Mouse (Mus musculus): ENCODE results near the gene Kif6. TPM values are rescaled to one million over a fixed set of nuclear protein-coding genes. Genes with fewer than 3 reads are reported as not detected.

Gene Kif6
- total RNA-seq, 2 experiments from 2014 or later: 1.9 to 2.1 TPM

DNA sequence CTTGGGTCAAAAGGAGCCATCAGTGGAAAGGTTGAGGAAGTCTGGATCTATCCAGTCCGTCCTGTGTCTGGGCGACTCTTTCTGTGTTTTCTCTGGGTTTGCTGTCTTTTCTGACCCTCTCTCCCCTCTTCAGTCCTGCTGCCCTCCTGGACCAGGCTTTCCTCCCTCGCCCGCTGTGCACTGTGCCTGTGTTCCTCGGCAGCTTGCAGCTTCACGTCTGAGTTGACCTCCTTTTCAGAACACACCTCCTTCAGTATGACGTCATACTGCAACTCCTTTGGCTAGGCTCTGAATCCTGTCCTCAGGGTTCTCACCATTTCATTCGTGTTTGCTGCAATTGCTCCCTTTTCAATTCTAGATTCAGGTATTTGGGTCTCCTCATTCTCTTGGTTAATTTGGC, 18.1 kb downstream of the Kif6 start:
- TF ChIP-seq CTCF (IDR thresholded peaks at IDR 0.05): no peak
- intact Hi-C loops (cut with DNase I): no loop called here
- no peak overlapping the region for H3K27ac ChIP-seq
- no peak for DNase-seq (ENCODE audit: extremely low spot score in 1 of 2, low spot score in 2 of 2)
- H3K4me3 ChIP-seq: no peak overlapping the region

DNA sequence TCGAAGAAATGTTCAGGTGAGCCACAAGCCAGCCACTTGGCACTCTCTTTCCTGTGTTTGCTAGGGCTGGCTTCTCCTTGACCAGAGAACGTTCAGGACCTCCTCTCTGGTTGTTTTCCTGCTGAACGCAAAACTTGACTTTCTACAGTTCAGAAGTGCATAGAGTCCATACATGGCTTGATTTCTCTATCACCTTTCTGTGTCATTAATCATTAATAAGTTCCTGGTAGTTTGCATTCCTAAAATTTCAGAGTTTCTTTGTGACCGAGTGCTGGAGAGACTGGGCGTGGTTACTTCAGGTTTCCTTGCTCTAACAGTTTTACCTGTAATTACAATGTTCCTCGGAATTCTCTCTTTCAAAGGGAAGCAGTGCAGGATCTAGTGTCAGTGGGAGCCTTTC, 27.0 kb downstream of the Kif6 start:
- no peak overlapping the region for H3K27ac ChIP-seq
- TF ChIP-seq CTCF (IDR thresholded peaks at IDR 0.05): no peak
- no peak overlapping the region for H3K4me3 ChIP-seq
- intact Hi-C loops (cut with DNase I): no loop called here
- DNase-seq (ENCODE audit: extremely low spot score in 1 of 2, low spot score in 2 of 2): no peak

DNA sequence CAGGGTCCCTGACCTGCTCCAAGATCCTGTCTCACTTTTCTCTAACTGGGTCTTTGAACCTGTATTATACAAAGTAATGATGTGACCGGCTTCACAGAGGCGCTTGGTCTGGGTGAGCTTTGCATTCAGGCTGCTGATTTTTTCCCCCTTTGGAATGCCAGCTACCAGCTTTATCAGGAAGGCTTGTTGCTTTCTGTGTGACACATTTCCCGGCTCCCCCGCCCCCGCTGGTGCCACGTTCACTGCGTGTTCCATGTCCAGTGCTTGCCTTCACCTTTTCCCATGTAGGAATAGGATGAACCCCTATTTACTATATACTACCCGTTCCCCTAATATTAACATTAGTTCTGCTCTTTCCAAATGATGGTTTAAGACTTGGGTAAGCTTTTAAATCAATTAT, 27.4 kb downstream of the Kif6 start:
- H3K4me3 ChIP-seq: no peak overlapping the region
- H3K27ac ChIP-seq: no peak overlapping the region
- DNase-seq (ENCODE audit: extremely low spot score in 1 of 2, low spot score in 2 of 2): no peak
- TF ChIP-seq CTCF (IDR thresholded peaks at IDR 0.05): no peak
- intact Hi-C loops (cut with DNase I): no loop called here

DNA sequence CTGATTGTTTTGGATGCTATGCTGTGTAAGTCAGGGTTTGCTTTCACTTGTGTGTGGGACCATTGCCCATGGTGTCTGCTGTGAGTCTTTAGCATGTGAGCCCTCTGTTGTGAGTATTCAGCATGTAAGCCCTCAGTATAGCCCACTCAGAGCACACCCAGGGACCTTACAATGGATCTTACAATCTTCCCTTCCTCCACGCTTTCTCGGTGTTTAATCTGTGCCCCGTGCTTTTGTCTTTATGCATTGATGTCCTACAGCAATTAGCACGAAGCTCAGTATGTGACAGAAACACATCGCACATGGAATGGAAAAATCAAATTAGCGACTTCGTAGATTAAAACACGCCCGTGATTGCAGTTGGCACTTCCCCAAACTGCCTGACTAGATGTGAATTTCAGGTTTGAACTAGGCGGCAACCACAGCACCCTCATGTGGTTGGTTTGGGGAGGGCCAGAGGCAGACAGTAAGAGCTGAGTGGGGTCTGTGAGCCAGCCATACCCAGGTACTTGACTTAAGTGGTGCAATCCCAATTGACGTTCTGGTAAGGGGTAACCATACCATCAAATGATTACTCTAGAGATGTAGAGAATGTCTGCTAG, 28.1 kb downstream of the Kif6 start:
- intact Hi-C loops (cut with DNase I): no loop called here
- peak; percentile 29 to 36 for DNase-seq (ENCODE audit: extremely low spot score in 1 of 2, low spot score in 2 of 2)
- H3K4me3 ChIP-seq: no peak overlapping the region
- TF ChIP-seq CTCF (IDR thresholded peaks at IDR 0.05): peak; percentile 68
- no peak overlapping the region for H3K27ac ChIP-seq

DNA sequence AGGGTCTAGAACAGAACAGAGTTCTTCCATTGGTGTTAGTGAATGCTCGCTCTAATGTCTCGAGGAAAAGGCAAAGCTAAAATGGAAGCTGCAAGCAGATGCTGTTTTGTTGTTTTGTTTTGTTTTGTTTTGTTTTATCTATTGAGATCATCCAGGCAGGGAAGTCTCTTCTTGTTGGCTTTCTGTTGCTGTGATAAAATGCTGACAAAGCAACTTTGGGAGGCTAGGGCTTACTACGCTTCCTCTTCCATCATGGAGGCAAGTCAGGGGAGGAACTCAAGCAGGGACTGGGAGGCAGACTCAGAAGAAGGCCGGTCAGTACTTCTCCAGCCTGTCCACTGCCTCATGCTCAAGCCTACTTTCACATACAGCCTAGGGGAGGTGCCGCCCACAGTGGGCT, 31.3 kb downstream of the Kif6 start:
- TF ChIP-seq CTCF (IDR thresholded peaks at IDR 0.05): no peak
- no peak overlapping the region for H3K4me3 ChIP-seq
- no peak overlapping the region for H3K27ac ChIP-seq
- intact Hi-C loops (cut with DNase I): no loop called here
- no peak for DNase-seq (ENCODE audit: extremely low spot score in 1 of 2, low spot score in 2 of 2)

DNA sequence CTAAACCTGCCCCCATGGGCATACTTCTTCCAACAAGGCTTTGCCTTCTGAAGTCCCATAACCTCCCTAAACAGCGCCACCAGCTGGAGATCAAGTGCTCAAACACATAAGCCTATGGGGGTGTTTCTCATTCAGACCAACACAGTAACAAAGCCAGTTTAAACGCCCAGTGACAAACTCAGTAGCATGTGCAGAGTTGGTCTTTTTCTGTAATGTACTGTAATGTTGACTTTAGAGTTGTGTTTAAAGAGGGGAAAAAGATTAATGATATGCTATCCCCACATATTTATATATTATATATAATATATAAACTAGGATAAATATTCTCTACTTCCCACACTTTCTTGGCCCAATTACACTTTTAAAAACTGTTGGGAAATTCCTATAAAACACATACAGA, 34.0 kb downstream of the Kif6 start:
- intact Hi-C loops (cut with DNase I): no loop called here
- no peak for TF ChIP-seq CTCF (IDR thresholded peaks at IDR 0.05)
- no peak overlapping the region for H3K27ac ChIP-seq
- no peak overlapping the region for H3K4me3 ChIP-seq
- no peak for DNase-seq (ENCODE audit: extremely low spot score in 1 of 2, low spot score in 2 of 2)

DNA sequence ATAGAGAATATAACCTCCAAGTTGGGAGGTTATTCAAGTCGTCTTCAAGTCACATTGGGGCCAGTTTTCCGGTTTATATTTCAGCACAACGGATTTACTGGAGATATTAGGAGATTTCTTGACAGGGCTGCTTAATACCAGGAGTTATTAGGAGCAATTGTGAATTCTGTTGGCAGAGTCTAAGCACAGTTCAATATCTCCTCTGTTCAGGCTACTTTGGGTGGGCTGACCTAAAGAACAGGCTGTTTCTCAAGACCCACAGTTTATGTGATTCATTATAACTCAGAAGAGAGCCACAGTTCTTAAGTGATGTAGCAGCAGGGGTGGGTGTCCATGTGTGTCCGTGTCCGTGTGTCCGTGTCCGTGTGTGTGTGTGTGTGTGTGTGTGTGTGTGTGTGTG, 34.5 kb downstream of the Kif6 start:
- no peak for TF ChIP-seq CTCF (IDR thresholded peaks at IDR 0.05)
- Histone ChIP-seq H3K4me3 (no peak overlapping the region), H3K27ac (no peak overlapping the region)
- intact Hi-C loops (cut with DNase I): no loop called here
- DNase-seq (ENCODE audit: extremely low spot score in 1 of 2, low spot score in 2 of 2): no peak

DNA sequence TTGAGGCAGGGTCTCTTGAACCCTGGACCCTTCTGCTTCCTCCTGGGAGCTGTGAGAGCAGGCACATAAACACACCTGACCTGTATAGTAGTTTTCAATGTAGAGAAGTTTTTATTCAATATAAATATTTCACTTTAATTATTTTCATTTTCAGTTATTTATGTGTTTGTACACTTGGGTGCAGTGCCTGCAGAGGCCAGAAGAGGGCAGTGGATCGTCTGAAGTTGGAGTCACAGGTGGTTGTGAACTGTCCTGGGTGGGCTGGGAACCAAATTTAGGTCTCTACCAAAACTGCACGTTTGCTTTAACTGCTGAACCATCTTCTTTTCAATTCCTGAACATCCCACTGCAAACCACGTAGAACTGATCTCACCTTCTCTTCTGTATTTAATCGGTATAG, 35.4 kb downstream of the Kif6 start:
- TF ChIP-seq CTCF (IDR thresholded peaks at IDR 0.05): peak; percentile 36
- Histone ChIP-seq H3K4me3 (no peak overlapping the region), H3K27ac (no peak overlapping the region)
- no peak for DNase-seq (ENCODE audit: extremely low spot score in 1 of 2, low spot score in 2 of 2)
- intact Hi-C loops (cut with DNase I): no loop called here

DNA sequence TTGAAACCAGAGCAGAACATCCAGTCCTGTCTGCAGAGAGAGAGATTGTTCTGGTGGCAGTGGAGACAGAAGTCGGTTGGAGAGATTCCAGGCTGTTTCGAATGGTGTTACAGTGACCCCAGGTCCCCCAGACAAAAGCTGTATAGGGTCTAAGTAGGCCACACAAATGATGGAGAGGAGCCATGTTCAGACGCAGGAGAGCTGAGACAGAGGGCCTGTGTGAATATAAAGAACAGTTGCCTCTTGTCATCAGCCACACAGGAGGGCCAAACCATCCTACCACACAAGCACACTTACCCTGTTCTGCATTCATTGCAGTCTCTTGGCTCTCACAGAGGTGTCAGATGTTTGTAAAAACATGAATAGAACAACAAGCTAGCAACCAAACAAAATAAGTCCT, 37.4 kb downstream of the Kif6 start:
- no peak overlapping the region for H3K27ac ChIP-seq
- intact Hi-C loops (cut with DNase I): no loop called here
- no peak for DNase-seq (ENCODE audit: extremely low spot score in 1 of 2, low spot score in 2 of 2)
- no peak overlapping the region for H3K4me3 ChIP-seq
- TF ChIP-seq CTCF (IDR thresholded peaks at IDR 0.05): no peak

DNA sequence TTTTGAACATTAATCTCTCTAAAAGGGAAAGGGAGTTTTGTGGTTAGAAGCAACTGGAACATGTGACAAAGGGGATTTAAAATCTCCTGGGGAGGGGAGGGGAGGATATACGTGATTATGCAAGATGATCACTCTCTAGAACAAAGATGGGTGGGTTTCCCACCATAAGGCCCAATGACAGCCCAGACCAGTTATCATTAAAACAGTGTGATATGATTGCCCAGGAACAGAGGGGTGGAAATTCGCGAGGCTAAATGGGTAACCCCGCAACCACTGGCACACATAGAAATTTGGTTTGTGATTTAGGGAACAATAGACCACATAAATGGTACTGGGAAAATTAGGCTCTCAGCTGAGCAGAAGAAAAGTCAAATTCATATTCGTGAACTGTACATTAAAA, 37.9 kb downstream of the Kif6 start:
- no peak for TF ChIP-seq CTCF (IDR thresholded peaks at IDR 0.05)
- Histone ChIP-seq H3K27ac (no peak overlapping the region), H3K4me3 (no peak overlapping the region)
- DNase-seq (ENCODE audit: extremely low spot score in 1 of 2, low spot score in 2 of 2): no peak
- intact Hi-C loops (cut with DNase I): no loop called here

DNA sequence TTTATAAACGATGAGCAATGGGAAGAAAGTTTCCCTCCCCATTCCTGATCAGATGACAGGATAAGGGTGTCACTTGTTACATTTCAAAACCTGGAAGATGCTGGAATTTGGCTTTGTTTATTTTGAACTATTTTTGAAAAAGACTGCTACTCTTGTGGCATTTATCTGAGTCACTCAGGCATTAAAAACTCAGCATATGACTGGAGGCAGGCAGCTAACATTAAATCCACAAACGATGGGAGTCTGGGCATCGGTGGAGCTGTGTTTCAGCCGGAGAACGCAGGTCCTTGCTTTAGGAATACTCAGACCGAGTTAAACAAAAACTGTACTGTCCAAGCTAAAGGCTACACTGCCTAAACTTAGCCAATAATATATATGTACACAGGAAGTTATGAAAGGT, 46.7 kb downstream of the Kif6 start:
- DNase-seq (ENCODE audit: extremely low spot score in 1 of 2, low spot score in 2 of 2): no peak
- no peak overlapping the region for H3K4me3 ChIP-seq
- intact Hi-C loops (cut with DNase I): no loop called here
- no peak overlapping the region for H3K27ac ChIP-seq
- no peak for TF ChIP-seq CTCF (IDR thresholded peaks at IDR 0.05)

DNA sequence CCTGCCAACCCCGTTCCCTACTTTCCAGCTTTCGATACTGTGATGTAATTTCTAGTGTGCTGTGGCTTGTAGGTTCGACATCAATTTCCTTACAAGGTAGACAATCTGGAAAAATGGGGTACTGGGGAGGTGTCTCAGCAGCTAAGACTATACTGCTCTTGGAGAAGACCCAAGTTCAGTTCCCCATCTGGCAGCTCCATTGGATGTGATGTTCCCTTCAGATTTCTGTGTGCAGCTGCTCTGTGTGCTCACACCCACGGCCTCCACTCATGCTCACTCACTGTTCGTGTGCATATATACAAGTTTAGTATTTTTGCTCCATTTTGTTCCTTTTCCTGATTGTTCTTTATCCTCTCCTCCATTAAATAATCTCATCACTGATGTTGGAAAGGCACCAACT, 51.8 kb downstream of the Kif6 start:
- Histone ChIP-seq H3K27ac (no peak overlapping the region), H3K4me3 (no peak overlapping the region)
- peak; percentile 11 to 30 for DNase-seq (ENCODE audit: extremely low spot score in 1 of 2, low spot score in 2 of 2)
- TF ChIP-seq CTCF (IDR thresholded peaks at IDR 0.05): no peak
- intact Hi-C loops (cut with DNase I): loop anchor here (2.0 kb wide), 1 partner anchor 154 kb away; no protein-coding TSS in a partner anchor

DNA sequence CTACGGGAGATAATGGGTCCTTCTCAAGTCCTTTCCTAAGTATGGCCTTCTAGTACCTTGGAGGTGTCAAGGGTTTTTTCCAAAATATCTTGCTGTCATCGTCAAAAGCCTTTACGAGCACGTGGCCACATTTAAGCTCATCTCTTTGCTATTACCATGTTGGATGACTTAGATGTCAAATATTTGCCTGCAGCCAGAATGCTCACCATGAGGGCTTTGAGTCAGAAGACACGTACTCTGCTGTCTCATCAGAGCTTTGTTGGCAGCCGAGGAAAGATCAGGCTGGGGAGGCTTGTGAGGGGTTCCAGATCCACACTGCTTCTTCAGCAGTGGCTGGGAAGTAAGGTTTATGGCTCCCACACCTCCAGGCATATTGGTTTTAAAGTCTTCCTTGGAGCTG, 53.4 kb downstream of the Kif6 start:
- intact Hi-C loops (cut with DNase I): no loop called here
- no peak for DNase-seq (ENCODE audit: extremely low spot score in 1 of 2, low spot score in 2 of 2)
- no peak for TF ChIP-seq CTCF (IDR thresholded peaks at IDR 0.05)
- no peak overlapping the region for H3K27ac ChIP-seq
- H3K4me3 ChIP-seq: no peak overlapping the region

All from left cerebral cortex, adult 2 months (tissue).